Mouse (Mus musculus) leukemia stem cell, adult 10-12 weeks (primary cell): Measurements from ENCODE around the gene Psma6. TPM values are rescaled to one million over a fixed set of nuclear protein-coding genes. Genes with fewer than 3 reads are reported as not detected.

Source experiments
- polyA plus RNA-seq: library from polyadenylated mRNA; stranded (reverse); fragments of >175 nt; gene quantifications from 2 replicates; pipeline ENCODE4 v1.2.3, GENCODE M21; 2012; ENCODE audit warnings: low replicate concordance

Gene Psma6
- 6.5 and 17.6 TPM in 2 replicates for polyA plus RNA-seq

DNA sequence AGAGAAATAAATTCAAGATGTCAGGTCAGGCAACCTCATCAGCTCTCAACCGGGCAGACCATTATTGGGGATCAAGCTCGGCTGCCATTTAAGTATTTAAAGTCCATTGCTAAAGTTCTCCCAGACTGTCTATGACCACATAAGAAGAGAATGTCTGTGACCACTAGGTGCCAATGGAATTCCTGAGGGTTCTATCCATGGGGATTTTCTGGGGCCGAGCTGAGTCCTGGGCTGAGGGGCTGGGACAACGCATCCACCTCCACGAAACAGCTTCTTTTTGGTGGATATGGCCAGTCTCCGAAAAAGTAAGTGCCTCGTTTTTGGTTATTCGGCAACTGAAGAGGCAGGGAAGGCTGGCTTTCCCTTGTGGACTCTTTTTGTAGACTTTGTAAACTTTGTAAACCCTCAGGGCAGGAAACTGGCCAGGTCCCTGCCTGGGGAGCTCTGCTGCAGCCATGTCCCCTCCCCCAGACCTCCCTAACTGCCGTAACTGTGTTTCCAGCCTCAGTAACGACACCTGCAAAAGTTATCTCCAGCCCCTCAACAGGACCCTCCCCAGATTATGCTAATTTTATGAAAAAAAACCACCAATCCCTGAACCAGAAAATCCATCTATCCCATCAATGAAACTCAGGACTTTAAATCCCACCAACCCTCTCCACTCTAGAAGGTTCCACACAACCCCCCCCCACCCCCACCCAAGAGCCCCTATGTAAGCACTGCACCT is at the start of gene Psma6:
TSS of gene Psma6 (plus strand) at position 200 of the 727 bp plus-strand sequence.

Other genes with a start within 250 kb of the Psma6 start
- 17.1 and 126 TPM in 2 replicates for gene Srp54b, start 229.1 kb upstream of the Psma6 start, polyA plus RNA-seq
- gene 1700047I17Rik2, start 184.6 kb upstream of the Psma6 start, polyA plus RNA-seq, result not detected in 2 replicates
- gene Srp54c, start 154.1 kb upstream of the Psma6 start, polyA plus RNA-seq, result 0.19 and 1.2 TPM in 2 replicates
- gene 1110008L16Rik, start 84.6 kb upstream of the Psma6 start, polyA plus RNA-seq, result 1.1 TPM in 2 replicates
- gene Ppp2r3c, start 81.2 kb upstream of the Psma6 start, polyA plus RNA-seq, result 0.08 and 1.1 TPM in 2 replicates
- gene Nfkbia, start 108.4 kb downstream of the Psma6 start, polyA plus RNA-seq, result 15.4 and 26.4 TPM in 2 replicates
- gene Aldoart2, start 181.0 kb downstream of the Psma6 start, polyA plus RNA-seq, result not detected in 2 replicates
- not detected in 2 replicates for gene Insm2, start 215.2 kb downstream of the Psma6 start, polyA plus RNA-seq